Comparison of ENCODE assay signal across 15 mouse cellular contexts in the genomic region with DNA sequence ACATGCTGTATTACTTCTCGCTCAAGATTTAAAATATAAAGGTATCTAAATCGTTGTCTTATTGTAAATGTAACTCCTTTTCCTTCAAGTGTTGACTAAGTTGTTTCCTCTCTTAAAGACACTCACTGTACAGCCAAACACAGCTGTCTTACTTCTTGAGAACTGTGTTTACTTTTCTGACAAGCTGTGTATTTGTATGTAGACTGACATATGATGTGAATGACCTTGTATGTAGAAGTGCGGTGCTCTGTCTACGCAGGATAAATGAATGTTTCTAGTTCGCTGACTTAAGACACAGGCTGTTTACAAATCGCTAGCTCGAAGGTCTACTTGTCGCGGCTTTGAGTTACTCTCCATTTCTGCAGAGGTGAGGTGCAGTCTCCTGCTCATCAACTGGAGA.
"Had no signal": no experiment of that assay in that cellular context is flagged by ENCODE, and none has a peak within 500 bp of the region (broad histone marks: within the 10 kb centered on the region; RNA-seq: fewer than 3 reads in every experiment).

No protein-coding gene starts in this region.

- H3K9ac ChIP-seq: neural tube, embryonic 13.5 days; neural tube, embryonic 15.5 days; stomach, embryonic 15.5 days had no signal

- DNase-seq: retina, postnatal 1 day; right cerebral cortex, adult 18-20 months; right cerebral cortex, postnatal 14 days; right cerebral cortex, postnatal 25 days; right cerebral cortex, postnatal 4 days; spleen, adult 18-20 months; thymus, adult 18-20 months; thymus, adult 2 months; thymus, postnatal 14 days; thymus, postnatal 25 days; thymus, postnatal 36 days; thymus, postnatal 4 days had no signal

- H3K9me3 ChIP-seq: neural tube, embryonic 13.5 days; neural tube, embryonic 15.5 days; stomach, embryonic 15.5 days had no signal

- H3K27me3 ChIP-seq: neural tube, embryonic 13.5 days; neural tube, embryonic 15.5 days; stomach, embryonic 15.5 days had no signal

- H3K4me3 ChIP-seq: neural tube, embryonic 13.5 days; neural tube, embryonic 15.5 days; stomach, embryonic 15.5 days had no signal

- H3K27ac ChIP-seq: neural tube, embryonic 13.5 days; neural tube, embryonic 15.5 days; stomach, embryonic 15.5 days had no signal

- H3K4me1 ChIP-seq: neural tube, embryonic 13.5 days; neural tube, embryonic 15.5 days; stomach, embryonic 15.5 days had no signal

- H3K4me2 ChIP-seq: neural tube, embryonic 13.5 days; neural tube, embryonic 15.5 days; stomach, embryonic 15.5 days had no signal
